Mouse (Mus musculus) frontal cortex, postnatal 25 days (tissue): ENCODE results near the gene Pnmt.

ENCODE experiments used
- DNase-seq, 2 experiments: peaks; one replicate each; pipeline ENCODE4 v3.0.0; 2022; ENCODE audit warnings: low spot score in 2 of 2

Gene Pnmt

DNA sequence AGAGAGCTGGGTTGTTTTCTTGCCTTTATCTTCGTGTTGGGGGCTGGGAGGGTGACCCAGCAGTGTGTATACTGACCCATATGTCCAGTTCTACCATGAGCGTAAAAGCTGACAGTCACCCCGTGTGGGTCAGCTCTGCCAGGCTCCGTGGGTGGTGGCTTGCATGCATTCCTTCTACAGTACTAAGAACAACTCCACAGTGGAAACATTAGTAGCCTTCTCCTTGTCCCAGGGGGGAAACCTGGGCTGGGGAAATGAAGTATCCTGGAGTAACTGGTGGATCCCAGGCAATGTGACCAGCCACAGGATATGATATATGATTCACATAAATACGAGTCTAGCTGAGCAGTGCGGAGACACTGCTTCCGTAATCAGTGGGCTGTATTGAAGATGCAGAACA, 27.5 kb downstream of the Pnmt start:
- no peak for DNase-seq

- DNase-seq: no peak
These were observed 27.9 kb downstream of the Pnmt start for GRCm38 (mm10) chr11:98414162-98414561.

DNA sequence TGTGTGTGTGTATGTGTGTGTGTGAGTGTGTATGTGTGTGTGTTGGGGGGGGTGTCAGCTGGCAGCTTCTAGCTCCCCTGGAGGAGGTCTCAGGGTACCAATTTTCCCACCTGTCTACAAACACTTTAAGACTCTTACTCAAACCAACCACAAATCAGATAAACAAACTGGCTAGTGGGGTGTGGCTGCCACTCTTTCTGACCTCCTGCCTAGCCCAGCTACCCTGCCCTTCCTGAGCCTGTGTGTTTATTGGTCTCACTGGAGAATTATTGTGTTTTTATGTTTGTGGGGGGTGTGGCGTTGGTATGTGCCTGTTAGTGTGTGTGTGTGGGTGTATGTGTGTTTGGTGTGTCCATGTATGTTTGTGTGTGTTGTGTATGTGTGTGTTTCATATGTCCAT, 30.8 kb downstream of the Pnmt start:
- no peak for DNase-seq

DNA sequence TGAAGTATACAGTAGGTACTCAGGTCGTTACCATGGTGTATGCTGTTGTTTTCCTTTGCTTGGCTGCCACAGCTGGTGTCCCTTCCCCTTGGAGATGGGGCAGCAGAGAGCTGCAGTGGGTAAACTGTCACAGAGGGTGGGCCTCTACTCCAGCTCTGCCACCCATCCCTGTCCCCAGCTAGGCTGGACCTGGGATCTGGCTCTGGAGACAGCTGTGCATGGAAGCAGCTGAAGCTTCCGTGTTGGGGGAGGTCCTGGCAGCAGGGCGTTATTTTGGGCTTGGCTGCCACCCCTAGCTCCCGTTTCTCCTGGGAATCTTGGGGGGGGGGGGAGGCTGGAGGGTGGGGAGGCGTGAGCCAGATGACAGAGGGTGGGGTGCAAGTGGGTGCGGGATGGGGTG, 32.0 kb downstream of the Pnmt start:
- no peak for DNase-seq

DNA sequence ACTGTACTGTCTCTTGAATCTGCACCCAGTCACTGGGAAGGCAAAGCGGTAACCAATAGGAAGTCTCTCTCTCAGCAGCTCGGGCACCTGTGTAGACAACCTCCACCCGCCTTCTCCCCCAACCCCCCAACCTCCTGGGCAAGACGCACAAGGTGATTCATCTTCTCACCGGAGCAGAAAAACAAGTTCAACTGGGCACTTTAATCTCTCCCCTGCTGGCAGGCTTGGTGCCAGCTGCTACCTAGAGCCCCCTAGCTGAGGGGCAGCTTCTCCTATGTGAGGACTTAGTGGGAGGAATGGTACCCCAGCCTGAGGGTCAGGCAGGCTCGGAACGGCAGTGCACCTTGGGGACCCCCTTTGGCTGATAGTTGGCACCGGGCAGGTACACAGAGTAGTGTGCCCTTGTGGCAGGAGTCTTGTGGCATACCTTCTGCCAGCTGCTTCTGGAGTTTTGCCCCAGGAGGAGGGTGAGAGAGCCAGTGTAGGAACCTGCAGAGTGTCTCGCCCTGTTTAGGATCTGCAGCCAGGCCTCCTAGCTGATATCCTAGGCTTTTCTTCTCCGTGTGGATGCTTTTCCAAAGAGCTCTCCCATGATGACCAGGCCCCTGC, 32.8 kb downstream of the Pnmt start:
- DNase-seq: no peak

DNA sequence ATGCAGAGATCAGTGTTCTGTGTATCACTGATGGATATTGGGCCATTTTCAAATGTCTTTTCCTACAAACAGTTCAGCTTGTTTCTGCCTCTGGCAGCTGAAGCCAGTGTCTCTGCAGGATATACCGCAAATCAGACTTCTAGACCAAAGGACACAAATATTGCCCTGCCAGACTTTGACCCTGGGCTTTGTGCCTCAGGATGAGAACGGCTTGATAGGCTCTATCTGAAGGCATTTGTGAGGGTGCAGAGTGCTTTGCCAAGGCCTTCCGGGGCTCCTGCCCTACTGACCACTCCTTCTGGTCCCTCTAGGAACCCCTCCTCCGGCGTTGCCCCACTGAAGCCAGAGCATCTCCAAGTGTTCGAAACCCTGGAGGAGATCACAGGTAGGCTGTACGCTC, 40.3 kb downstream of the Pnmt start:
- no peak for DNase-seq

DNA sequence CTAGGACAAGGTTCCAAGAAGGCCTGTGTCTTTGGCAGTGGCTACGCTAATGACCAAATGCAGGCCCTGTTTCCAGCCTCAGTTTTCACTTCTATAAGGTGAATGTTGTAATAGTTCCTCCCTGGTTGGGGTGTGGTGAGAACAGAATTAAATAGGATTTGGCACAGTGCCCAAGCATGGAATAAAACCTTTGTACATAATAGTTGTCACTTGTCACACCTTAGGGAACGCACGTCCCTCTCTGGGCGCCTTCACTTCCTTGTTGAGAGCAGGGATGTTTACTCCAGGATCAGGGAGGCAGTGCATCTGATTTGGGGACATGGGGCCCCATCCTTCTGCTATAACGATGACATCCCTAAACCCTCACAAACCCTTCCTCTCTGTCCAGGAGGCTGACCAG, 42.2 kb downstream of the Pnmt start:
- DNase-seq: no peak

DNA sequence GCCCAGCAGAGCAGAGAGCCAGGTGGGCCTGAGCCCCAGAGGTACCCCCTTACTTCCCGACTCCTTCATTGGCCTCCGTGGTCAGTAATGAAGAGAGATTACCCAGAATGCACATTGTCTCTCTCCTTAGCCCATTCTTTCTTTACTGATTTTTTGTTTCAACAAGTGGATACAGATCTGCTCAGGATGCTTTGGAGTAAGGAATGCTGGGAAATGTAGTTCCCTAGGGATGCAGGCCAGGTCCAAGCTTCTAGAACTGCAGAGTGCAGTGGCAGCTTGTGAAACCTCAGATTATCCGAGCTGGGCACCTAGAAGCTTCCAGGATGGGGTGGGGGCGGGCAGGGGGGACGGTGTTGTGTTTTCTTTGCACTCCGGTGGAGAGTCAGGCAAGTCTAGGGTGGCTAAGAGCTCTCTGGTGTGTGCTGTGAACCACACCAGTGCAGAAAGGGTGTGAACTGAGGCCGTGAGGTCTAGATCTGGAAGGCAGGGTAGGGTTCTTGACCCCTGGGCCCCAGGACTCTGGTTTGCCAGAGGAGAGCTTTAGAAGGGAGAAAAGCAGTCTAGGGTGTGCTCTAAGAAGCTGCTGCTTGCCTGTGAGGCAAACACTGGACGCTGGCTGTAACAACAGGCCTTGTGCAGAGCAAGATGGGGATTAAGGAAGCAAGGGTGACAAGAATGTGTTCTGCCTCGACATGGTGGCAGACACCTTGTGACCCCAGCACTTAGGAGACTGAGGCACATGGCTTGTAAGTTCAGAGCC, 45.7 kb downstream of the Pnmt start:
- no peak for DNase-seq

DNA sequence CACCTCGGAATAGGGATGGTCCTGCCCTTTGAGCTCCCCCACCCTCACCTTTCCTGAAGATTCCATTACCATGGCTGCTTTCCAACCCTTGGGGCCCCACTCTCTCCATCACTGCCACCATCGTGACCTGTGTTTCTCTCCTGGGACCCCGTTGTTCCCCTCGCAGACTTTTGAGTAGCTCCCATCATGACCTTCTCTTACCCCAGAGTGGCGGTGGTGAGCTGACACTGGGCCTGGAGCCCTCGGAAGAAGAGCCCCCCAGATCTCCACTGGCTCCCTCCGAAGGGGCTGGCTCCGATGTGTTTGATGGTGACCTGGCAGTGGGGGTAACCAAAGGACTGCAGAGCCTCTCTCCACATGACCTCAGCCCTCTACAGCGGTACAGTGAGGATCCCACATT, 49.5 kb downstream of the Pnmt start:
- no peak for DNase-seq

GRCm38 (mm10) chr11:98437441-98437840, 51.2 kb downstream of the Pnmt start:
- DNase-seq: no peak
